Mouse (Mus musculus): ENCODE results near the gene Hist1h2bj. TPM values are rescaled to one million over a fixed set of nuclear protein-coding genes. Genes with fewer than 3 reads are reported as not detected.

Hist1h2bj gene
- total RNA-seq, 2 experiments from 2014 or later, result 9.3 to 11.7 TPM

Small RNA genes within 50 kb of the gene (microRNA-seq; reads per million reads assigned to microRNA genes)
- gene Gm26300 (0 reads per million in 2 experiments), gene Gm44390 (0 reads per million in 2 experiments), gene Gm44486 (0 reads per million in 2 experiments)

Other genes starting within 250 kb of the Hist1h2bj start
- 10 to 100 TPM; 23.2 to 34.4 TPM for gene Hist1h2bq, start 233.0 kb upstream of the Hist1h2bj start, total RNA-seq (2021)
- gene Hist1h2ao, start 232.7 kb upstream of the Hist1h2bj start, total RNA-seq (2021), result 1 to 10 TPM in 1 of 2 experiments, not detected in 1; 6.2 TPM
- gene Hist1h4m, start 231.5 kb upstream of the Hist1h2bj start, total RNA-seq (2021), result 100 to 1,000 TPM; 252 to 307 TPM
- 10 to 100 TPM; 48.9 to 61.1 TPM for gene Hist1h4n, start 211.0 kb upstream of the Hist1h2bj start, total RNA-seq (2021)
- gene Hist1h2ap, start 209.7 kb upstream of the Hist1h2bj start, total RNA-seq (2021), result 10 to 100 TPM; 27.2 to 27.7 TPM
- 10 to 100 TPM; 22.9 to 33.6 TPM for gene Hist1h2br, start 209.5 kb upstream of the Hist1h2bj start, total RNA-seq (2021)
- gene Zfp184, start 98.1 kb upstream of the Hist1h2bj start, total RNA-seq (2021), result 1 to 10 TPM; 3.0 to 3.8 TPM
- gene Pom121l2, start 62.0 kb upstream of the Hist1h2bj start, total RNA-seq (2021), result not detected
- 1 to 10 TPM in 1 of 2 experiments, under 1 TPM in 1; 0.35 to 1.2 TPM for gene Prss16, start 33.5 kb upstream of the Hist1h2bj start, total RNA-seq (2021)
- gene Hist1h2ah, start 7.6 kb upstream of the Hist1h2bj start, total RNA-seq (2021), result 10 to 100 TPM; 24.4 to 38.7 TPM
- gene Hist1h2bk, start 7.3 kb upstream of the Hist1h2bj start, total RNA-seq (2021), result 10 to 100 TPM; 14.5 to 16.1 TPM
- 10 to 100 TPM; 71.8 to 81.6 TPM for gene Hist1h4i, start 1.9 kb upstream of the Hist1h2bj start, total RNA-seq (2021)
- 10 to 100 TPM in 1 of 2 experiments, 1 to 10 TPM in 1; 7.5 to 13.7 TPM for gene Hist1h2ag, start 270 bp upstream of the Hist1h2bj start, total RNA-seq (2021)
- not detected for gene Vmn1r188, start 41.2 kb downstream of the Hist1h2bj start, total RNA-seq (2021)
- gene Vmn1r189, start 62.6 kb downstream of the Hist1h2bj start, total RNA-seq (2021), result not detected
- not detected for gene Vmn1r191, start 140.8 kb downstream of the Hist1h2bj start, total RNA-seq (2021)
- gene Vmn1r192, start 147.9 kb downstream of the Hist1h2bj start, total RNA-seq (2021), result not detected
- gene Vmn1r193, start 179.9 kb downstream of the Hist1h2bj start, total RNA-seq (2021), result not detected
- not detected for gene Vmn1r194, start 201.0 kb downstream of the Hist1h2bj start, total RNA-seq (2021)
- gene Vmn1r195, start 227.3 kb downstream of the Hist1h2bj start, total RNA-seq (2021), result not detected
- not detected for gene Vmn1r196, start 246.7 kb downstream of the Hist1h2bj start, total RNA-seq (2021)

Data from left cerebral cortex, adult 18-20 months (tissue).